Mouse (Mus musculus): ENCODE measurements around the gene Hist1h1c. TPM values are rescaled to one million over a fixed set of nuclear protein-coding genes. Genes with fewer than 3 reads are reported as not detected.

Gene Hist1h1c
- polyA plus RNA-seq, 1 experiment from 2014 or later: 6.9 TPM

GRCm38 (mm10) chr13:23724239-23724638 lies 14.4 kb upstream of the Hist1h1c start:
- Histone ChIP-seq H3K36me3 (replicated peaks) (no peaks in the 10 kb centered on the region), H3K4me2 (no peak overlapping the region), H3K9ac (no peak overlapping the region), H3K27me3 (replicated peaks) (no peaks in the 10 kb centered on the region), H3K4me3 (no peak overlapping the region), H3K27ac (no peak overlapping the region), H3K9me3 (no peaks in the 10 kb centered on the region), H3K4me1 (no peaks in the 10 kb centered on the region)
- 84% methylated on average over 4 of the region's 4 CpGs for WGBS
- ATAC-seq (replicated peaks): no peak

- no peak overlapping the region for H3K9ac ChIP-seq
- H3K4me3 ChIP-seq: no peak overlapping the region
- H3K36me3 ChIP-seq (replicated peaks): no peaks in the 10 kb centered on the region
- WGBS: no CpG with 5 or more reads among the region's 1 CpGs
- ATAC-seq (replicated peaks): no peak
- no peaks in the 10 kb centered on the region for H3K9me3 ChIP-seq
- H3K4me1 ChIP-seq: no peaks in the 10 kb centered on the region
- no peak overlapping the region for H3K27ac ChIP-seq
- H3K4me2 ChIP-seq: no peak overlapping the region
- H3K27me3 ChIP-seq (replicated peaks): no peaks in the 10 kb centered on the region
Observed at GRCm38 (mm10) chr13:23725213-23725612, 13.4 kb upstream of the Hist1h1c start.

- H3K4me3 ChIP-seq: no peak overlapping the region
- WGBS: 90% methylated on average over 18 of the region's 18 CpGs
- no peaks in the 10 kb centered on the region for H3K36me3 ChIP-seq (replicated peaks)
- H3K27ac ChIP-seq: no peak overlapping the region
- no peak for ATAC-seq (replicated peaks)
- no peaks in the 10 kb centered on the region for H3K4me1 ChIP-seq
- H3K9me3 ChIP-seq: no peaks in the 10 kb centered on the region
- H3K9ac ChIP-seq: no peak overlapping the region
- no peak overlapping the region for H3K4me2 ChIP-seq
- no peaks in the 10 kb centered on the region for H3K27me3 ChIP-seq (replicated peaks)
Observed at GRCm38 (mm10) chr13:23728472-23729191, 10.0 kb upstream of the Hist1h1c start.

- no peak overlapping the region for H3K9ac ChIP-seq
- H3K9me3 ChIP-seq: no peaks in the 10 kb centered on the region
- 94% methylated on average over 9 of the region's 9 CpGs for WGBS
- H3K27me3 ChIP-seq (replicated peaks): no peaks in the 10 kb centered on the region
- H3K4me3 ChIP-seq: no peak overlapping the region
- no peak overlapping the region for H3K4me2 ChIP-seq
- no peaks in the 10 kb centered on the region for H3K36me3 ChIP-seq (replicated peaks)
- ATAC-seq (replicated peaks): no peak
- no peaks in the 10 kb centered on the region for H3K4me1 ChIP-seq
- H3K27ac ChIP-seq: no peak overlapping the region
Observed at GRCm38 (mm10) chr13:23729192-23729525, 9.4 kb upstream of the Hist1h1c start.

GRCm38 (mm10) chr13:23729706-23730105 lies 8.9 kb upstream of the Hist1h1c start:
- Histone ChIP-seq H3K4me2 (no peak overlapping the region), H3K4me1 (no peaks in the 10 kb centered on the region), H3K36me3 (replicated peaks) (no peaks in the 10 kb centered on the region), H3K4me3 (no peak overlapping the region), H3K9ac (no peak overlapping the region), H3K27me3 (replicated peaks) (no peaks in the 10 kb centered on the region), H3K9me3 (no peaks in the 10 kb centered on the region), H3K27ac (no peak overlapping the region)
- 96% methylated on average over 5 of the region's 5 CpGs for WGBS
- ATAC-seq (replicated peaks): no peak

GRCm38 (mm10) chr13:23730479-23730878 lies 8.1 kb upstream of the Hist1h1c start:
- H3K4me1 ChIP-seq: no peaks in the 10 kb centered on the region
- no peaks in the 10 kb centered on the region for H3K36me3 ChIP-seq (replicated peaks)
- H3K9ac ChIP-seq: no peak overlapping the region
- no peak overlapping the region for H3K27ac ChIP-seq
- H3K9me3 ChIP-seq: no peaks in the 10 kb centered on the region
- no peak overlapping the region for H3K4me3 ChIP-seq
- no peaks in the 10 kb centered on the region for H3K27me3 ChIP-seq (replicated peaks)
- H3K4me2 ChIP-seq: no peak overlapping the region
- WGBS: 66% methylated on average over 8 of the region's 8 CpGs
- ATAC-seq (replicated peaks): no peak

GRCm38 (mm10) chr13:23732156-23732804 lies 6.3 kb upstream of the Hist1h1c start:
- no peak overlapping the region for H3K27ac ChIP-seq
- H3K36me3 ChIP-seq (replicated peaks): no peaks in the 10 kb centered on the region
- H3K9me3 ChIP-seq: no peaks in the 10 kb centered on the region
- no peak overlapping the region for H3K4me2 ChIP-seq
- H3K4me3 ChIP-seq: no peak overlapping the region
- no peaks in the 10 kb centered on the region for H3K4me1 ChIP-seq
- H3K27me3 ChIP-seq (replicated peaks): no peaks in the 10 kb centered on the region
- WGBS: 25% methylated on average over 8 of the region's 8 CpGs
- ATAC-seq (replicated peaks): peak; percentile 48; the same call in 1 of the 2 replicates
- no peak overlapping the region for H3K9ac ChIP-seq

GRCm38 (mm10) chr13:23737091-23737490 lies 1.5 kb upstream of the Hist1h1c start:
- no peak overlapping the region for H3K27ac ChIP-seq
- no peaks in the 10 kb centered on the region for H3K36me3 ChIP-seq (replicated peaks)
- peaks cover 22% of the 10 kb centered on the region for H3K4me1 ChIP-seq
- H3K4me3 ChIP-seq: no peak overlapping the region
- WGBS: 64% methylated on average over 5 of the region's 5 CpGs
- no peak overlapping the region for H3K9ac ChIP-seq
- H3K27me3 ChIP-seq (replicated peaks): no peaks in the 10 kb centered on the region
- H3K9me3 ChIP-seq: no peaks in the 10 kb centered on the region
- no peak for ATAC-seq (replicated peaks)
- H3K4me2 ChIP-seq: no peak overlapping the region

GRCm38 (mm10) chr13:23738041-23738440 lies 567 bp upstream of the Hist1h1c start:
- peak overlapping the region; percentile 51; the same call in 1 of the 2 replicates for H3K4me3 ChIP-seq
- H3K4me1 ChIP-seq: peaks cover 22% of the 10 kb centered on the region
- no peak for ATAC-seq (replicated peaks)
- H3K27me3 ChIP-seq (replicated peaks): no peaks in the 10 kb centered on the region
- H3K36me3 ChIP-seq (replicated peaks): no peaks in the 10 kb centered on the region
- peak overlapping the region; percentile 45; the same call in 1 of the 2 replicates for H3K27ac ChIP-seq
- no peaks in the 10 kb centered on the region for H3K9me3 ChIP-seq
- WGBS: 23% methylated on average over 4 of the region's 4 CpGs
- peak overlapping the region; percentile 38; the same call in 1 of the 2 replicates for H3K9ac ChIP-seq
- H3K4me2 ChIP-seq: peak overlapping the region; percentile 98

- Histone ChIP-seq H3K27ac (peak overlapping the region; percentile 78), H3K4me1 (peaks cover 22% of the 10 kb centered on the region), H3K27me3 (replicated peaks) (no peaks in the 10 kb centered on the region), H3K4me2 (peak overlapping the region; percentile 98), H3K9me3 (no peaks in the 10 kb centered on the region), H3K4me3 (peak overlapping the region; percentile 51), H3K36me3 (replicated peaks) (no peaks in the 10 kb centered on the region), H3K9ac (peak overlapping the region; percentile 38)
- peak; percentile 91 for ATAC-seq (replicated peaks)
- under 1% methylated on average over 39 of the region's 39 CpGs for WGBS
Observed at GRCm38 (mm10) chr13:23739069-23739921, 687 bp downstream of the Hist1h1c start.

GRCm38 (mm10) chr13:23739922-23740252 lies 1.3 kb downstream of the Hist1h1c start:
- no peaks in the 10 kb centered on the region for H3K27me3 ChIP-seq (replicated peaks)
- peak overlapping the region; percentile 51 for H3K4me3 ChIP-seq
- peak overlapping the region; percentile 78; the same call in 1 of the 2 replicates for H3K27ac ChIP-seq
- H3K4me2 ChIP-seq: peak overlapping the region; percentile 98
- H3K9ac ChIP-seq: peak overlapping the region; percentile 33; the same call in 1 of the 2 replicates
- peaks cover 22% of the 10 kb centered on the region for H3K4me1 ChIP-seq
- WGBS: under 1% methylated on average over 14 of the region's 14 CpGs
- no peak; the same call in 1 of the 2 replicates for ATAC-seq (replicated peaks)
- no peaks in the 10 kb centered on the region for H3K9me3 ChIP-seq
- H3K36me3 ChIP-seq (replicated peaks): no peaks in the 10 kb centered on the region

- WGBS: 36% methylated on average over 13 of the region's 13 CpGs
- ATAC-seq (replicated peaks): no peak
- H3K4me2 ChIP-seq: peak overlapping the region; percentile 98
- H3K9me3 ChIP-seq: no peaks in the 10 kb centered on the region
- H3K9ac ChIP-seq: peak overlapping the region; percentile 33; the same call in 1 of the 2 replicates
- peaks cover 24% of the 10 kb centered on the region for H3K4me1 ChIP-seq
- peak overlapping the region; percentile 78; the same call in 1 of the 2 replicates for H3K27ac ChIP-seq
- H3K27me3 ChIP-seq (replicated peaks): no peaks in the 10 kb centered on the region
- H3K4me3 ChIP-seq: peak overlapping the region; percentile 51
- H3K36me3 ChIP-seq (replicated peaks): no peaks in the 10 kb centered on the region
Observed at GRCm38 (mm10) chr13:23740256-23740840, 1.7 kb downstream of the Hist1h1c start.
